Mouse (Mus musculus) forebrain, postnatal 0 days (tissue): ENCODE data around the gene Psmb8. TPM values are rescaled to one million over a fixed set of nuclear protein-coding genes. Genes with fewer than 3 reads are reported as not detected.

Experiments
- ATAC-seq: fragments of 200-750 bp; cut with Nextera tagmentation; 2 replicates; pipeline ENCODE4 v1.8.0; 2017; ENCODE audit warnings: mild to moderate bottlenecking, moderate library complexity
- DNase-seq: peaks from one replicate; pipeline ENCODE4 v3.0.0-alpha.2; 2015
- H3K27ac ChIP-seq: fragments of 300-500 bp; sonication (generic); 2 replicates; pipeline ENCODE4 v1.5.1; 2014; ENCODE audit warnings: low read depth, mild to moderate bottlenecking, antibody characterized with exemption, low read length, moderate library complexity, mixed read lengths
- H3K27me3 ChIP-seq: fragments of 300-500 bp; sonication (generic); 2 replicates; pipeline ENCODE4 v1.6.1; 2014; ENCODE audit warnings: mild to moderate bottlenecking, low read length, mixed read lengths; ENCODE audit not compliant: insufficient read depth
- H3K36me3 ChIP-seq: fragments of 300-500 bp; sonication (generic); 2 replicates; pipeline ENCODE4 v1.6.1; 2014; ENCODE audit warnings: mild to moderate bottlenecking, moderate library complexity; ENCODE audit not compliant: insufficient read depth
- H3K4me1 ChIP-seq: fragments of 300-500 bp; sonication (generic); 2 replicates; pipeline ENCODE4 v1.6.1; 2014; ENCODE audit warnings: antibody characterized with exemption; ENCODE audit not compliant: insufficient read depth
- H3K4me2 ChIP-seq: fragments of 300-500 bp; sonication (generic); 2 replicates; pipeline ENCODE4 v1.6.1; 2014; ENCODE audit warnings: low read depth, mild to moderate bottlenecking, moderate library complexity
- H3K4me3 ChIP-seq: fragments of 300-500 bp; sonication (generic); 2 replicates; pipeline ENCODE4 v1.5.1; 2014; ENCODE audit warnings: low read depth, low read length, mixed read lengths
- H3K9ac ChIP-seq: fragments of 300-500 bp; sonication (generic); 2 replicates; pipeline ENCODE4 v1.6.1; 2014; ENCODE audit warnings: mild to moderate bottlenecking
- H3K9me3 ChIP-seq: fragments of 300-500 bp; sonication (generic); 2 replicates; pipeline ENCODE4 v1.6.1; 2016; ENCODE audit warnings: low read length
- CTCF ChIP-seq: sonication (generic); IDR thresholded peaks from 2 replicates; pipeline ENCODE4 v1.5.1; 2016; ENCODE audit warnings: antibody characterized with exemption, control low read depth, low read depth
- WGBS: fragments of 180-500 bp; shearing (Covaris S2); extraction: QIAGEN DNeasy Blood & Tissue Kit; methylation state at CpG from one replicate; pipeline ENCODE4 v1.1.7; 2014; 5-methylcytosine and 5-hydroxymethylcytosine counted together
- polyA plus RNA-seq: library from polyadenylated mRNA; unstranded; fragments of >200 nt; fragmentation: Nextera tagmentation; extraction: Ambion mirVana; gene quantifications from 2 replicates; pipeline ENCODE4 v1.2.1, GENCODE M21; 2015
- total RNA-seq: library from RNA; depleted of rRNA; stranded (reverse); fragments of >200 nt; gene quantifications from 2 replicates; pipeline ENCODE4 v1.2.3, GENCODE M21; 2014; rRNA removed

Gene Psmb8
- total and polyA plus RNA-seq, 2 experiments from 2014 or later: 2.9 to 4.8 TPM

- Histone ChIP-seq H3K9me3 (no peaks in the 10 kb centered on the region), H3K4me2 (no peak overlapping the region), H3K9ac (no peak overlapping the region), H3K36me3 (no peaks in the 10 kb centered on the region), H3K27ac (no peak overlapping the region), H3K27me3 (no peaks in the 10 kb centered on the region), H3K4me1 (no peaks in the 10 kb centered on the region), H3K4me3 (no peak overlapping the region)
- ATAC-seq: no peak
- no peak for TF ChIP-seq CTCF
- no peak for DNase-seq
- 56% methylated on average over 3 of the region's 3 CpGs for WGBS
Measured at GRCm38 (mm10) chr17:34249361-34249760, 51.8 kb downstream of the Psmb8 start.

DNA sequence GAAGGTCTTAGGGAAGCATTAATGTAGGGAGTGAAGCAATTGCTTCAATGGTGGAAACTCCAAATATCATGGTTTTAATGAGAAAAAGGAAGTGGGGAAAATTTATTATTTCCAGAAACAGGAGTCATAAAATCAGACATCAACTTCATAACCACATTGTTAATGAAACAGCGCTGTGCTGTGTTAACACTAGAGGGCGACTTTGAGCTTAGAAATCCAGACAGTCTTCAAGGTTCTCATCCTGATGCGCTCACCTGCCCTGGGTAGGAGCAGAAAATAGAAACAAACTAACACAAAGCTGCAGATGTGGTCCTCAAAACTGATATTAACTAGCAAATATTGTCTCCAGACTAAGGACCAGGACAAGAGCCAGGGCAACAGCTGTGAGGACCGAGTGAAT is 52.4 kb downstream of the Psmb8 start:
- DNase-seq (peak; percentile 79), ATAC-seq (peak; percentile 66; the same call in 1 of the 2 replicates)
- Histone ChIP-seq H3K36me3 (no peaks in the 10 kb centered on the region), H3K9ac (no peak overlapping the region), H3K27ac (no peak overlapping the region), H3K4me3 (no peak overlapping the region), H3K4me2 (no peak overlapping the region), H3K4me1 (no peaks in the 10 kb centered on the region), H3K9me3 (no peaks in the 10 kb centered on the region), H3K27me3 (no peaks in the 10 kb centered on the region)
- WGBS: 15% methylated on average over 4 of the region's 4 CpGs
- peak; percentile 85 for TF ChIP-seq CTCF

Other genes starting within 250 kb of the Psmb8 start
- gene B3galt4, start 246.2 kb upstream of the Psmb8 start, total RNA-seq: 11.5 and 11.7 TPM in 2 replicates
- 8.3 and 9.8 TPM in 2 replicates for gene B3galt4, start 246.2 kb upstream of the Psmb8 start, polyA plus RNA-seq
- 46.2 and 46.8 TPM in 2 replicates for gene Vps52, start 241.9 kb upstream of the Psmb8 start, total RNA-seq
- gene Vps52, start 241.9 kb upstream of the Psmb8 start, polyA plus RNA-seq: 59.6 and 66.1 TPM in 2 replicates
- 1,357 and 2,159 TPM in 2 replicates for gene Rps18, start 241.7 kb upstream of the Psmb8 start, total RNA-seq
- 876 and 1,153 TPM in 2 replicates for gene Rps18, start 241.7 kb upstream of the Psmb8 start, polyA plus RNA-seq
- 14.3 and 21.9 TPM in 2 replicates for gene H2-K1, start 197.4 kb upstream of the Psmb8 start, total RNA-seq
- gene H2-K1, start 197.4 kb upstream of the Psmb8 start, polyA plus RNA-seq: 17.3 and 21.2 TPM in 2 replicates
- gene Ring1, start 173.0 kb upstream of the Psmb8 start, total RNA-seq: 20.7 and 21.4 TPM in 2 replicates
- 15.7 and 19.0 TPM in 2 replicates for gene Ring1, start 173.0 kb upstream of the Psmb8 start, polyA plus RNA-seq
- gene H2-Ke6, start 169.7 kb upstream of the Psmb8 start, total RNA-seq: 39.1 and 58.0 TPM in 2 replicates
- gene H2-Ke6, start 169.7 kb upstream of the Psmb8 start, polyA plus RNA-seq: 54.6 and 55.7 TPM in 2 replicates
- 126 and 161 TPM in 2 replicates for gene Slc39a7, start 166.0 kb upstream of the Psmb8 start, total RNA-seq
- gene Slc39a7, start 166.0 kb upstream of the Psmb8 start, polyA plus RNA-seq: 124 and 138 TPM in 2 replicates
- gene Rxrb, start 165.9 kb upstream of the Psmb8 start, total RNA-seq: 56.2 and 60.8 TPM in 2 replicates
- gene Rxrb, start 165.9 kb upstream of the Psmb8 start, polyA plus RNA-seq: 58.1 and 58.4 TPM in 2 replicates
- 10.2 and 28.0 TPM in 2 replicates for gene Col11a2, start 158.3 kb upstream of the Psmb8 start, total RNA-seq
- 1.2 and 2.1 TPM in 2 replicates for gene Col11a2, start 158.3 kb upstream of the Psmb8 start, polyA plus RNA-seq
- not detected in 2 replicates for gene H2-Oa, start 105.4 kb upstream of the Psmb8 start, total RNA-seq
- 0.13 TPM in 1 of 2 replicates, not detected in the other for gene H2-Oa, start 105.4 kb upstream of the Psmb8 start, polyA plus RNA-seq
- gene H2-DMa, start 78.2 kb upstream of the Psmb8 start, total RNA-seq: 21.5 and 25.7 TPM in 2 replicates
- 19.2 and 23.5 TPM in 2 replicates for gene H2-DMa, start 78.2 kb upstream of the Psmb8 start, polyA plus RNA-seq
- 191 and 219 TPM in 2 replicates for gene Brd2, start 75.1 kb upstream of the Psmb8 start, total RNA-seq
- 122 and 129 TPM in 2 replicates for gene Brd2, start 75.1 kb upstream of the Psmb8 start, polyA plus RNA-seq
- gene H2-DMb2, start 54.4 kb upstream of the Psmb8 start, total RNA-seq: 2.2 and 2.4 TPM in 2 replicates
- 0.72 and 1.0 TPM in 2 replicates for gene H2-DMb2, start 54.4 kb upstream of the Psmb8 start, polyA plus RNA-seq
- 0.62 and 2.8 TPM in 2 replicates for gene H2-DMb1, start 44.6 kb upstream of the Psmb8 start, total RNA-seq
- 1.5 and 1.7 TPM in 2 replicates for gene H2-DMb1, start 44.6 kb upstream of the Psmb8 start, polyA plus RNA-seq
- 5.2 and 7.5 TPM in 2 replicates for gene Tap1, start 10.2 kb upstream of the Psmb8 start, total RNA-seq
- gene Tap1, start 10.2 kb upstream of the Psmb8 start, polyA plus RNA-seq: 4.6 and 5.0 TPM in 2 replicates
- gene Psmb9, start 10.0 kb upstream of the Psmb8 start, total RNA-seq: 1.2 and 1.9 TPM in 2 replicates
- gene Psmb9, start 10.0 kb upstream of the Psmb8 start, polyA plus RNA-seq: 2.0 and 2.3 TPM in 2 replicates
- 1.3 and 1.9 TPM in 2 replicates for gene Tap2, start 5.8 kb downstream of the Psmb8 start, total RNA-seq
- gene Tap2, start 5.8 kb downstream of the Psmb8 start, polyA plus RNA-seq: 3.2 and 3.8 TPM in 2 replicates
- 0.10 TPM in 1 of 2 replicates, not detected in the other for gene H2-Ob, start 41.2 kb downstream of the Psmb8 start, total RNA-seq
- 0.33 and 0.36 TPM in 2 replicates for gene H2-Ob, start 41.2 kb downstream of the Psmb8 start, polyA plus RNA-seq
- 0.38 and 2.0 TPM in 2 replicates for gene H2-Ab1, start 60.0 kb downstream of the Psmb8 start, total RNA-seq
- 1.8 and 2.1 TPM in 2 replicates for gene H2-Ab1, start 60.0 kb downstream of the Psmb8 start, polyA plus RNA-seq
- gene H2-Aa, start 90.1 kb downstream of the Psmb8 start, total RNA-seq: 0.14 and 0.85 TPM in 2 replicates
- gene H2-Aa, start 90.1 kb downstream of the Psmb8 start, polyA plus RNA-seq: 0.59 and 0.73 TPM in 2 replicates
- gene H2-Eb1, start 108.1 kb downstream of the Psmb8 start, total RNA-seq: 1.5 and 2.1 TPM in 2 replicates
- gene H2-Eb1, start 108.1 kb downstream of the Psmb8 start, polyA plus RNA-seq: 2.5 and 2.7 TPM in 2 replicates
- 0.15 TPM in 1 of 2 replicates, not detected in the other for gene H2-Eb2, start 127.9 kb downstream of the Psmb8 start, total RNA-seq
- 0.04 TPM in 1 of 2 replicates, not detected in the other for gene H2-Eb2, start 127.9 kb downstream of the Psmb8 start, polyA plus RNA-seq
- gene Btnl2, start 157.1 kb downstream of the Psmb8 start, total RNA-seq: not detected in 2 replicates
- not detected in 2 replicates for gene Btnl2, start 157.1 kb downstream of the Psmb8 start, polyA plus RNA-seq
- not detected in 2 replicates for gene Btnl1, start 179.4 kb downstream of the Psmb8 start, total RNA-seq
- not detected in 2 replicates for gene Btnl1, start 179.4 kb downstream of the Psmb8 start, polyA plus RNA-seq
- 6.5 and 9.0 TPM in 2 replicates for gene BC051142, start 201.1 kb downstream of the Psmb8 start, total RNA-seq
- gene BC051142, start 201.1 kb downstream of the Psmb8 start, polyA plus RNA-seq: 4.4 and 5.5 TPM in 2 replicates